Mouse (Mus musculus) layer of hippocampus, adult 18-20 months (tissue): ENCODE results near the gene Loxl3. TPM values are rescaled to one million over a fixed set of nuclear protein-coding genes. Genes with fewer than 3 reads are reported as not detected.

ENCODE experiments used
- DNase-seq, 2 experiments: peaks; one replicate each; pipeline ENCODE4 v3.0.0; 2022; ENCODE audit warnings: low spot score in 2 of 2
- long read RNA-seq: library from polyadenylated mRNA; stranded (forward); transcript quantifications from one replicate; pipeline ENCODE4 v2.0.0, GENCODE M21; 2021
- total RNA-seq, 2 experiments: library from RNA; stranded (reverse); gene quantifications; 2 replicates each; pipeline ENCODE4 v1.2.3; 2021

Loxl3 gene
- 1 to 10 TPM; 2.5 to 2.8 TPM for total RNA-seq
- long read RNA-seq, full-length matches to known transcripts: 5 of 11 reads
- long read RNA-seq, partial matches to known transcripts: 1 of 11 reads
- long read RNA-seq, other reads (novel, unspliced or antisense): 5 of 11 reads

GRCm38 (mm10) chr6:83033249-83034185 is at the start of gene Loxl3, which contains the start of gene Dok1:
Loxl3 (plus strand) TSS chr6:83034173.
Dok1 (minus strand) TSS chr6:83033471.
- DNase-seq: peak in 1 of 2 experiments; percentile 32

DNA sequence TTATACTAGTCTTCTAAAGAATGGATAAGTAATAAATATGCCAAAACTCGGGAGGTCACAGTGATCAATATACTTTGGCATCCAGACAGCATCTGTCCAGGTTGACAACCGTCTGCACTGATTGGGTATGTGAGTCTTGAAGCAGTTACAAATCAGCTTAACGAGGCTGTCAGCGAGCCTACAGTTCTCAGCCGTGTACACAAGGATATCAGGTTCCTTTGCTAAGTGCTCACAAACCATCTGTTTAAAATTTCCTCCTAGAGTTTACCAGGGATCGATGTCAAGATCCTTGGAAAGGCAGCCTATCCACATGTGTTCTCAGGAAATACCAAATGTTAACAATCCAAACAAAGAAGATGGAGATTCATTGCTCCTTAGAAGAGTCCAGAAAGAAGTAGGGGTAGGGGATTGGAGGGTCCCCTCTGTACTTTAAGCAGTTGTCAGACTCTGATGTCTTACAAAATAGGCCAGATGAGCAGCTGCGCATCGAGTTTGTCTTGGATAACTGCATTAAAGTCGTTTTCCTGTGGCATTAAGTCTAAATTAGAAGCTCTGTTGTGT is 46.5 kb upstream of the Loxl3 start:
- no peak for DNase-seq

DNA sequence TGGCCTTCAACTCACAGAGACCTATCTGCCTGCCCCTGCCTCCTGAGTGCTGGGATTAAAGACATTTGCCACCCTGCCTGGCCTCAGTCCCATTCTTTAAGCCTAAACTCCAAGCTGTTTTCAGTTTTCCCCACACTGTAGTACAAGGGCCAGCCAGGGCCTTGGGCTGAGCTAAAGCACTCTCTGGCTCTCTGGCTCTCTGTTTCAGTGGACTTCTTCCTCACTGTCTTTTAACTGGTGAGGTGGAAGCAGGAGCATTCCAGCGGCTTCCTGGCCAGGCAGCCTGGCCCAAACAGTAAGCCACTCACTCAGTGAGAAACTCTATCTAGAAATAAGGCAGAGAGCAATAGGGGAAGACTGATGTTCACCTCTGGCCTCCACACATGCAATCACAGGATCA is 40.3 kb upstream of the Loxl3 start:
- DNase-seq: no peak

- DNase-seq: no peak
These were observed 39.6 kb upstream of the Loxl3 start for GRCm38 (mm10) chr6:82994372-82994771.

DNA sequence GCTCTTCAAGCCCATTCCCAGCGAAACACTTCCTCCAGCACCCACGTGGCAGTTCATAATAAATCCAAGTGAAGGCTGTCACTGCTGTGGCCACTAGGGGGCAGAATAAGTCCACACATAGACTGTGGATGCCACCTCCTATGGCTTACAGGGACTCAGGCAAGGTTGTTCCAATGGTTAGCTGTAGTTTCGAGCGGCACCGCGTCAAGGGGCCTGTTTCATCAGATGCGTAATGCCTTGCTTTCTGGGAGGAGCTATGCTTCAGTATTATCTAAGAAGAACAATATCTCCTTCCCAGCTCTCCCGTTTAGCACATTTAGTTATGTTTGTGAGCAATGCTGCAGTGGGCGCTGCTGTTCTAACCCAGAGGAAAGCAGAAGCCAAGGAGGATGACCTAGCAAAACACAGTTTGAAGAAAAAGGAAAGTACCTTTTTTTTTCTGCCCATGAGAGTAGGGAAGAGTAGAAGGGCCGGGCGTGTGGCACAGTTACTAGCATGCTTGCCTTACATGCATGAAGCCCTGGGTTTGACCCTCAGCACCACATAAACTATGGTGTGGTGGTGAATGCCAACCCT is 37.1 kb upstream of the Loxl3 start:
- peak; percentile 89 to 97 for DNase-seq

DNA sequence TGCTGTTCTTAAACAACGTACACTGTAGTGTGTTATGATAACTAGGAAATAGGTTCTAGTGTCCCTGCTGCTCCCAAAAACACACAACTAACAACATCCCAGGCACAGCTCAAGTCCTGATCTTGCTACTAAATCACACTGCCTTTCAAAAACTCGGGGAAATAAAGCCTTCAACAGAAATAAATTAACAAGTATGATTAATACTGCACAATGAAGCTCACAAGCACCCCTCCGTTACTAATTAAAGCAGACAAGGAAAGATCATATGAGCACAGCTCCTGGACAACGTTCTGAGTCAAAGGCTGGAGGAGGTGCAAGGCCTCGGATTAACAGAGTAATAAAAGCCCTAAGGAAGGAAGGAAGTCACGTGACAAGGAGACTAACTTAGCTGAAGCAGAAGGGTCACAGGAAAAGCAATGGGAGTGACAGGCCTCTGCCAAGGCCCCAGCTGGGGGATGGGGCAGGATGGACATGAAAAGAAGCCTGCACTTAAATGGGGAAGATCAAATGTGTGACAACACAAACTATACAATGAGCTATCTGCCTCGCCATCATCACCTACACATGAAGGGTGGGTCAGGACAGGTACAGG is 36.4 kb upstream of the Loxl3 start:
- DNase-seq: peak in 1 of 2 experiments; percentile 7

DNA sequence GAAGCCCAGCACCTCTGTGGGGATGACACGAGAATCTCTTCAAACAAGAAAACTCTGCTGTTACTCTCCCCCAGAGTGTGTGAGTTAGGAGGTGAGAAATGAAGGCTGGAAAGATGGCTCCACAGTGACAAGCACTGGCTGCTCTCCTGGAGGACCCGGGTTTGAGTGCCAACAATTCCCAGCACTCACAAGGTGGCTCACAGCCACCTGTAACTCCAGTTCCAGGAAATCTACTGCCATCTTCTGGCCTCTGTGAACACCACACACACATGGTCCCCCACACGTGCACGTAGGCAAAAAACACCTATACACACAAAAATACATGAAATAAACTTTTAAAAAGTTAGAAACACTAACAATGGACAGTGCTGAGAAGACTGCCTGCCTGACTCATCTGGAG is 35.6 kb upstream of the Loxl3 start:
- DNase-seq: no peak

DNA sequence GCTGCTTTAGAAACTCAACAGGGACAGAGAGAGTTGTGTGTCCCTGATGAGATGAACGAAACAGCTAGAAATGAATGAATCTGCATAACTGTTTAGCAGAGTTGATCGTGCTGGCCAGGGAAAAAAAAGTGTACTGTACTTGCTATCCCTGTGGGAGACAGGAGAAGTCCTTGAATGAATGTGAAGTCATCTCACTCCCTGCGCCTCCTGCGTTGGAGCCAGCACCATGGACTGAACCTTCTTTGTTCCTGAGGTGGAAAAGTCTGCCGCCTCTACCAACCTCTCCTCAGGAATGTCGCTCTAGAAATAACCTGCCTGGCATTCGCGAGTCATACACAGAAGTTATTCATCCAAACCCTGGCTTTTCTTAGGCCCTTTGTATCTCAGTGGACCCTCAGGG is 34.0 kb upstream of the Loxl3 start:
- DNase-seq: no peak

DNA sequence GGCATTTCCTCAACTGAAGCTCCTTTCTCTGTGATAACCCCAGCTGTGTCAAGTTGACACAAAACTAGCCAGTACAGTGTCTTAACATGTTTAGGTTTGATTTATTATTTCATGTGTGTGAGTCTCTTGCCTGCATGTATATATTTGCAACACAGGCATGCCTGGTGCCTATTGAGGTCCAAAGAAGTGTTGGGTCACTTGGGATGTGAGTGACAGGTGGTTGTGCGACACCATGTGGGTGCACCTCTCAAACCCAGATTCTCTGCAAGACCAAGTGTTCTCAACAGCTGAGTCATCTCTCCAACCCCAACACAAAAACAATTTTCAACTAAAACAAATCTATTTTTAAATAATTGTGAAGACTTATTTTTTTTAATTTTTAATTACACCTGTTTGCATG is 30.9 kb upstream of the Loxl3 start:
- no peak for DNase-seq

GRCm38 (mm10) chr6:83003850-83004249 is 30.1 kb upstream of the Loxl3 start:
- DNase-seq: no peak

DNA sequence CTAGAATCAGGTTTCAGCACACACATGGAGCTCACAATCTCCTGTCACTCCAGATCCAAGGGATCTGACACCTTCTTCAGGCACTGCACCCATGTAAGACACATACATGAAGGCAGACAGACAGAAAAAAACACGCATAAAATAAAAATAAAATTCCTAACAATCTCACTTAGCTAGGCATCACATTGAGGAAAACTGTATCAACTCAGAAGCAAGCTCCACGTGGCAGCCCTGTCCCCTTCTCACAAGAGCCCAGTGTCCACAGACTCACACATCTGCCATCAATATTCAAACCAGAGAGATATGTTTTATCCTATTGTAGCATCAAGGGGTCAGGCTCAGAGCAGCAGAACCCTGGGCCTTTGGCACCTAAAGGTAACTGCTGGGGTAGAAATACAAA is 29.7 kb upstream of the Loxl3 start:
- DNase-seq: no peak

DNA sequence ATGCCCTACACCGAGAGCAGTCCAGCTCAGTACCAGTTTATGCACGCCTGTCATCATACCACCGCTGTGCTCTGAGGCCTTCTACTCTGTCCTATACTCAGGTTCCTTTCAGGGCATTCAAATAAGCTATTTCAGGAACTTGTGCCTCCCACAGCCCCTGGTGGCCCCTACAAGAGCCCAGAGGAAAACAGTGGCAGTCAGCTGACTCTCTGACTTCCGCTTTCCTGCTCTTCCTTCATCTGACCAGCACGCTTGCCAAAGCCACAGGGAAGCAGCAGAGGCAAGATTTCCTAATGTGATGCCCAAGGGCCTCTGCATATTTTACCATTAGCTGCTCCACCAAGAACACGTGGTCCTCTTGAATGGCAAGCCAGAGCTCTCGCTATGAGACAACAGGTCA is 29.1 kb upstream of the Loxl3 start:
- DNase-seq: no peak

- DNase-seq: no peak
These were observed 28.4 kb upstream of the Loxl3 start for GRCm38 (mm10) chr6:83005444-83006011.

DNA sequence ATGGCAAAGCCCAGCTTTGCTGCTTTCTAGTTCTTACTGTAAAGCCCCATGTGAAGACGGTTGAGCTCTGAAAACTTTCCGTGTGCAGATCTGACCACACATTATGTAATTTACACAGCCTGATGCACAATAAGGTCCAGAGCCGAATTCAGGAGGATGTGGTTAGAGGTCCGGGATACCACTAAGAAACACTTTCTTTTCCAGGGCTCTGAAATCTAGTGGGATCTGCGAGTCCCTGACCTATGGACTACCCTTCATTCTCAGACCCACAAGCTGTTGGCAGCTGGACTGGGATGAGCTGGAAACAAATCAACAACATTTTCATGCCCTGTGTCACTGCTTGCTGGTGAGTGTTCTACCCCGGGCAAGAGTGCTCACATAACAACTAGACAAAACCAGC is 27.9 kb upstream of the Loxl3 start:
- no peak for DNase-seq

GRCm38 (mm10) chr6:83008659-83009058 is 25.3 kb upstream of the Loxl3 start:
- no peak for DNase-seq

GRCm38 (mm10) chr6:83010010-83010409 is 24.0 kb upstream of the Loxl3 start:
- DNase-seq: no peak

- no peak for DNase-seq
These were observed 22.7 kb upstream of the Loxl3 start for GRCm38 (mm10) chr6:83011255-83011654.

GRCm38 (mm10) chr6:83011756-83012155 is 22.2 kb upstream of the Loxl3 start:
- no peak for DNase-seq

DNA sequence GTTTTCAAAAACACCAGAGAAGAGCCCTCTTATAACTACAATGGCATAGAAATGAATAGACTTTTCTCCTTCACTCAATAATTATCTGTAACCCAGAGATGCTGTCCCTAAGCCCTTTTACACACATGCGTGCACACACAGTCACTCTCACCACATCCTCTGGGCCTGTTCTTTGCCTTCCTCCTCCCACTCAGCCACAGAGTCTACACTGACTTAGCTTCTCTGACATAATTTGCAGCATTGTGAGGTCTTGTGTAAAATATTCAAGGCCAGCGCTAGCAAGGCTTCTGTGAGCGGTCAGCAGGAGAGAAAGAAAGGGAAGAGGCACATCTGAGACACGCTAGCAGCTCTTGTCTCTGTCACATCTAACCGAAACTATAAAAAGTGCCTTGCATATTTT is 20.5 kb upstream of the Loxl3 start:
- DNase-seq: no peak

GRCm38 (mm10) chr6:83014482-83015466 is 19.2 kb upstream of the Loxl3 start:
- no peak for DNase-seq
